Mouse (Mus musculus): ENCODE data around the gene Pou2f3. TPM values are rescaled to one million over a fixed set of nuclear protein-coding genes. Genes with fewer than 3 reads are reported as not detected.

Pou2f3 gene
- not detected for total RNA-seq (2023)

DNA sequence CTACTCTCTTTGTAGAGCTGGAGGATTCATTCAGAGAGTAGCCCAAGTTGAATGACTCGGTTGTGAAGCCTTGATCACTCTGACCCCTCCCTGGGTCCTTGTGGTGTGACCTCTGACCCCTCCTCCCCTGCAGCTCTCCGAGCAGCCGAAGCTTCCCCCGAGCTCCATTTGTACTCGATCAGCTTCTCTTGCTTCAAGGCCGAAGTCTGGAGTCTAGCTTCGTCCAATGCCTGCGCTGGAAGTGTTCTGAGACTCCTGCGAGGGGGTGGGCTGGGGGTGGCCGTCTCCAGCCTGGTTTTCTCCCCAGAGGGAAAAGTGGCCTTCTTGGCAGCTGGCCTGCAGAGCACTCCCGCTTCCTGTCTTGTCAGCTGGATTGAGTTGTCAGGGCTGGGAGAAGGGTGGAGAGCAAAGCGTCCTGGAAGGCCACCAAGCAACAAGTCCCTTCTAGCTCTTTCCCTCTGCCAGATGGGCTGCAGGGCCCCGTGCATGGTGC lies at the start of gene Pou2f3:
Gene Pou2f3 (minus strand): TSS at position 180 of the 493 bp plus-strand sequence.

GRCm38 (mm10) chr9:43239712-43240593 lies 29.8 kb upstream of the Pou2f3 start, which contains the start of gene Oaf:
TSS of gene Oaf (minus strand) at chr9:43239911.

GRCm38 (mm10) chr9:43116134-43116996 lies 93.8 kb downstream of the Pou2f3 start, which contains the start of gene Tmem136:
TSS of gene Tmem136 (minus strand) at chr9:43116570.

DNA sequence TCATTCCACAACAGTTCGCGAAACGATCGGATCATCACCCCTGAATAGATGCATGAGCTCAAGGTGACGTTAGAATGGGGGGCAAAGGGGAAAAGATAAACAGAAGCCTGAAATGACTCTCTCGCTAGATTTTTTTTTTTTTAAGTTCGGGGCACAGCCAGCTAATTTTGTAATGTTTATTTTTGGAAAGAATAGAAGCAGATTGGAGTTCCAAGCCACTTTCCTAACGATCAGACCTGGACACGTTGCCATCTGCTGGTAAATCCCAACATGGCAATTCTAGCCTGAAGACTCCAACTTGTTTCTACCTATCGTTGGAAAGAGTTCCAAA lies 103.0 kb downstream of the Pou2f3 start, which contains the start of gene Arhgef12:
Gene Arhgef12 (minus strand): TSS at position 53 of the 331 bp plus-strand sequence.

Other genes with a start within 250 kb of the Pou2f3 start
- gene Arhgef12, start 103.1 kb downstream of the Pou2f3 start, total RNA-seq (2023), result 9.7 TPM
- not detected for gene Tmem136, start 93.8 kb downstream of the Pou2f3 start, total RNA-seq (2023)
- 0.18 TPM for gene Oaf, start 29.5 kb upstream of the Pou2f3 start, total RNA-seq (2023)
- not detected for gene Trim29, start 100.5 kb upstream of the Pou2f3 start, total RNA-seq (2023)